Mouse (Mus musculus) liver, embryonic 12.5 days (tissue): ENCODE measurements around the gene Kif3b. TPM values are rescaled to one million over a fixed set of nuclear protein-coding genes. Genes with fewer than 3 reads are reported as not detected.
A peak's percentile ranks its signal among the peaks of the same experiment; 100 is the strongest.

Source experiments
- ATAC-seq: fragments of 200-750 bp; cut with Nextera tagmentation; 2 replicates; pipeline ENCODE4 v1.8.0; 2017; ENCODE audit warnings: moderate number of reproducible peaks, mild to moderate bottlenecking, moderate library complexity
- H3K27ac ChIP-seq: fragments of 300-500 bp; sonication (generic); 2 replicates; pipeline ENCODE4 v1.5.1; 2016; ENCODE audit warnings: mild to moderate bottlenecking
- H3K27me3 ChIP-seq: fragments of 300-500 bp; sonication (generic); replicated peaks from 2 replicates; pipeline ENCODE4 v1.6.1; 2016; ENCODE audit warnings: mild to moderate bottlenecking, moderate library complexity
- H3K36me3 ChIP-seq: fragments of 300-500 bp; sonication (generic); 2 replicates; pipeline ENCODE4 v1.6.1; 2016; ENCODE audit warnings: mild to moderate bottlenecking, moderate library complexity
- H3K4me1 ChIP-seq: fragments of 300-500 bp; sonication (generic); 2 replicates; pipeline ENCODE4 v1.6.1; 2016
- H3K4me2 ChIP-seq: fragments of 300-500 bp; sonication (generic); 2 replicates; pipeline ENCODE4 v1.6.1; 2016; ENCODE audit warnings: mild to moderate bottlenecking, moderate library complexity
- H3K4me3 ChIP-seq: fragments of 300-500 bp; sonication (generic); 2 replicates; pipeline ENCODE4 v1.5.1; 2016; ENCODE audit warnings: mild to moderate bottlenecking, moderate library complexity
- H3K9ac ChIP-seq: fragments of 300-500 bp; sonication (generic); 2 replicates; pipeline ENCODE4 v1.6.1; 2016; ENCODE audit warnings: mild to moderate bottlenecking, moderate library complexity
- H3K9me3 ChIP-seq: fragments of 300-500 bp; sonication (generic); replicated peaks from 2 replicates; pipeline ENCODE4 v1.6.1; 2016; ENCODE audit warnings: mild to moderate bottlenecking, moderate library complexity
- WGBS: fragments of 180-500 bp; shearing (Covaris S2); methylation state at CpG from one replicate; pipeline ENCODE4 v1.1.7; 2016; ENCODE audit not compliant: insufficient replicate concordance; 5-methylcytosine and 5-hydroxymethylcytosine counted together
- polyA plus RNA-seq: library from polyadenylated mRNA; unstranded; fragments of >200 nt; fragmentation: Nextera tagmentation; extraction: Ambion mirVana; gene quantifications from 2 replicates; pipeline ENCODE4 v1.2.1, GENCODE M21; 2016

Gene Kif3b
- polyA plus RNA-seq, 1 experiment from 2014 or later = 2.9 TPM

DNA sequence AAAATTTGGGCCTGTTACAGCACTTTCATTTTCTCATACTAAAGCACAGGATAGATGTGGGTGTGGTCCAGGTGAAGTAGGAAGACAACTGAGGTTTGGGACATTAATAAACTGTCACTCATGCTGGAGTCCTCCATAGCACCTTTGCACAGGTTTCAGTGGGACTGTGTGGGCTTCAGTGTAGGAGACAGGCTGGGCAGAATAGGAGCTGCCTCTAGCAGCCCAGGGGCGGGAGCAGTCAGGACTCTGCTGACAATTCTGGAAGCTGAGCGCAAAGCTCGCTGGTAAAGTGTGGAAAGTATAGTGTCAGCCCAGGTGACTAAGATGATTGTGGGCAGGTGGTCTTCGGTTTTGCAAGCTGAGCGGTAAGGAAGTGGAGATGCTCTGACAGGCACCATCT, 9.9 kb downstream of the Kif3b start:
- H3K27me3 ChIP-seq = no peaks in the 10 kb centered on the region
- ATAC-seq = no peak
- H3K4me3 ChIP-seq = no peak overlapping the region
- peaks cover 23% of the 10 kb centered on the region for H3K4me1 ChIP-seq
- no peak overlapping the region for H3K4me2 ChIP-seq
- H3K36me3 ChIP-seq = 0 out of 2 replicates have a peak, but pooled peaks cover under 1% of the 10 kb centered on the region
- WGBS = 86% methylated on average over 5 of the region's 5 CpGs
- no peak overlapping the region for H3K27ac ChIP-seq
- H3K9ac ChIP-seq = no peak overlapping the region
- no peaks in the 10 kb centered on the region for H3K9me3 ChIP-seq

GRCm38 (mm10) chr2:153305240-153305639, 14.0 kb downstream of the Kif3b start:
- peaks cover 11% of the 10 kb centered on the region; the same call in 1 of the 2 replicates for H3K4me1 ChIP-seq
- no peaks in the 10 kb centered on the region for H3K27me3 ChIP-seq
- no peak for ATAC-seq
- no peaks in the 10 kb centered on the region for H3K36me3 ChIP-seq
- 72% methylated on average over 6 of the region's 6 CpGs for WGBS
- H3K4me3 ChIP-seq = no peak overlapping the region
- H3K9me3 ChIP-seq = no peaks in the 10 kb centered on the region
- no peak overlapping the region for H3K27ac ChIP-seq
- H3K4me2 ChIP-seq = no peak overlapping the region
- no peak overlapping the region for H3K9ac ChIP-seq

- H3K4me3 ChIP-seq = no peak overlapping the region
- H3K9me3 ChIP-seq = no peaks in the 10 kb centered on the region
- no peak overlapping the region for H3K9ac ChIP-seq
- no peak overlapping the region for H3K4me2 ChIP-seq
- 75% methylated on average over 7 of the region's 7 CpGs for WGBS
- no peak overlapping the region for H3K27ac ChIP-seq
- no peaks in the 10 kb centered on the region for H3K36me3 ChIP-seq
- H3K27me3 ChIP-seq = no peaks in the 10 kb centered on the region
- no peak for ATAC-seq
- peaks cover 11% of the 10 kb centered on the region; the same call in 1 of the 2 replicates for H3K4me1 ChIP-seq
Measured at GRCm38 (mm10) chr2:153308586-153308985, 17.4 kb downstream of the Kif3b start.

DNA sequence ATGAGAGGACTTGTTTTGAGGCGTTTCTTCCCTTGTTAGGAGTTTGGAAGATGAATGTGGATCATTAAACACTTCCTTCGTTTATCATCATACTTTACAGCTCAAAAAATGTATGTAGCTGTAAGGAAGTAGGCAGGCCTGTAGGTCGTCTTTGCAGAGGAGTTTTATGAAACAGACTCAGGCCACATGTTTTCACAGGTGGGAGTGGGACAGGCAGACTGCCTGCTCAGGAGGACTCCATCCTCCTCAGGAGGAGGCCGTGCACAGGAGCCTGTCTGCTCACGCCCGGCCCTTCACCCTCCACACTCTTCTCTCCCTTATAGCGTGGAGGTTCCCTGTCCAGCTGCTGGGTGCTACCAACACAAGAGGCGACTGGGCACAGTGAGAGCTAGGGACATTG, 17.9 kb downstream of the Kif3b start:
- Histone ChIP-seq H3K9ac (no peak overlapping the region), H3K36me3 (no peaks in the 10 kb centered on the region), H3K27me3 (no peaks in the 10 kb centered on the region), H3K4me1 (peaks cover 11% of the 10 kb centered on the region; the same call in 1 of the 2 replicates), H3K9me3 (no peaks in the 10 kb centered on the region), H3K27ac (no peak overlapping the region), H3K4me2 (no peak overlapping the region), H3K4me3 (no peak overlapping the region)
- 67% methylated on average over 8 of the region's 8 CpGs for WGBS
- no peak for ATAC-seq

- Histone ChIP-seq H3K9ac (no peak overlapping the region), H3K36me3 (no peaks in the 10 kb centered on the region), H3K27me3 (no peaks in the 10 kb centered on the region), H3K4me2 (no peak overlapping the region), H3K9me3 (no peaks in the 10 kb centered on the region), H3K4me3 (no peak overlapping the region), H3K4me1 (peaks cover 10% of the 10 kb centered on the region; the same call in 1 of the 2 replicates), H3K27ac (no peak overlapping the region)
- 73% methylated on average over 6 of the region's 6 CpGs for WGBS
- ATAC-seq = no peak
Measured at GRCm38 (mm10) chr2:153310228-153310627, 19.0 kb downstream of the Kif3b start.

DNA sequence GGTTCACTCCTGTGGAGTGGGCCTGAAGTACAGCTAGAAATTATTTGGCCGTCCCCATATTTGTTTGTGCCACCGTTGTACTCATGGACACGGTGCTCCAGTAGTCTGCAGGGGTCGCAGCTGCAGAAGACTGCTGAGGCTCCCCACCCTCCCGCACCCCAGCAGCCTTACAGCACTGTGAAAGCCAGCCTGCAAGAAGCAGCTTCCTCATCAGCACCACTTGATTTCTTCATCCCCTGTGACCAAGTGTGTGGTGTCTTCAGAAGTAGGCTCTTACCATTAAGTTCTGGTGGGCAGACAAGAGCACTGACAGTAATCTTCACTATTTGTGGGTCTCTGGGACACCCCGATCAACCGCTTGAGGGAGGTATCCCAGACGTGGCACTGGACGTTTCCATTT, 21.7 kb downstream of the Kif3b start:
- Histone ChIP-seq H3K27ac (no peak overlapping the region), H3K4me2 (no peak overlapping the region), H3K4me3 (no peak overlapping the region), H3K36me3 (peaks cover 17% of the 10 kb centered on the region; the same call in 1 of the 2 replicates), H3K9me3 (no peaks in the 10 kb centered on the region), H3K9ac (no peak overlapping the region), H3K4me1 (peaks cover 2% of the 10 kb centered on the region; the same call in 1 of the 2 replicates), H3K27me3 (no peaks in the 10 kb centered on the region)
- WGBS = 79% methylated on average over 9 of the region's 9 CpGs
- ATAC-seq = no peak

GRCm38 (mm10) chr2:153318408-153318807, 27.2 kb downstream of the Kif3b start:
- Histone ChIP-seq H3K9ac (no peak overlapping the region), H3K27me3 (no peaks in the 10 kb centered on the region), H3K27ac (no peak overlapping the region), H3K4me3 (no peak overlapping the region), H3K4me2 (no peak overlapping the region), H3K9me3 (no peaks in the 10 kb centered on the region), H3K36me3 (peaks cover 51% of the 10 kb centered on the region), H3K4me1 (no peaks in the 10 kb centered on the region)
- whole genome bisulfite sequencing = 79% methylated on average over 4 of the region's 4 CpGs
- no peak for ATAC-seq

- Histone ChIP-seq H3K27ac (peak overlapping the region; percentile 41; the same call in 1 of the 2 replicates), H3K4me2 (no peak overlapping the region), H3K4me1 (no peaks in the 10 kb centered on the region), H3K9me3 (no peaks in the 10 kb centered on the region), H3K4me3 (no peak overlapping the region), H3K27me3 (no peaks in the 10 kb centered on the region), H3K36me3 (peaks cover 58% of the 10 kb centered on the region), H3K9ac (no peak overlapping the region)
- WGBS = 56% methylated on average over 8 of the region's 8 CpGs
- no peak for ATAC-seq
Measured at GRCm38 (mm10) chr2:153319036-153319643, 27.9 kb downstream of the Kif3b start.

DNA sequence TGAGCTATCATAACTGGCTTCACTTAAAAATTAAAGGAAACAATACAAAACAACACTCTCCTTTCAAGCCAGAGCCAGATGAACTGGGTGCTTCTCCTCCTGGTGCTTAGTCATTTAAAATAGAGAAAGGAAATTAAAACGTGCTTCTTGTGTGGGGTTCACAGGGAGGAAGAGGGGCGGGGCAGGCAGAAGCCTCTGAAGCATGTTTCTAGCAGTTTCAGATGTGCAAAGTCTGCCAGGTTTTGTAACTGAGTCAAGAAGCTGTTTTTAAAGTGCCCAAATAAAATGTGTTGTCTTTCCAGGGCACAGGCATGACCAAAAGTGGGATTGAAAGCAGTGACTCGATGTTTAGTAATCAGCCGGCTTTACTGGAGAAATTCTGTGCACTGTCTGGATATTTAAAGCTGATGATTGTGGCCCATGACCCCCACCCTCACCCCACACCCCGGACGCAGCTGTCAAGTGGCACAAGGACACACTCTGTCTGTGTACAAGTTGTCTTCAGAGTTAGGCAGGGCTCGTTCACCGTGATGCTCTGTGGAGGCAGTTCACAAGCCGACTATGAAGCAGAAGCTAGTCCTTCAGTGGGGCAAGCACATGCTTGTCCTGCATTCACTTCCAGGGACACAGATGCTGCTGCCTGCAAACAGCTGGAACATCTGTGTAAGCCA, 34.6 kb downstream of the Kif3b start:
- no peaks in the 10 kb centered on the region for H3K27me3 ChIP-seq
- no peaks in the 10 kb centered on the region for H3K9me3 ChIP-seq
- no peak overlapping the region for H3K4me2 ChIP-seq
- ATAC-seq = no peak
- H3K36me3 ChIP-seq = peaks cover 64% of the 10 kb centered on the region
- H3K4me1 ChIP-seq = no peaks in the 10 kb centered on the region
- H3K27ac ChIP-seq = no peak overlapping the region
- WGBS = 74% methylated on average over 9 of the region's 9 CpGs
- H3K4me3 ChIP-seq = no peak overlapping the region
- no peak overlapping the region for H3K9ac ChIP-seq

DNA sequence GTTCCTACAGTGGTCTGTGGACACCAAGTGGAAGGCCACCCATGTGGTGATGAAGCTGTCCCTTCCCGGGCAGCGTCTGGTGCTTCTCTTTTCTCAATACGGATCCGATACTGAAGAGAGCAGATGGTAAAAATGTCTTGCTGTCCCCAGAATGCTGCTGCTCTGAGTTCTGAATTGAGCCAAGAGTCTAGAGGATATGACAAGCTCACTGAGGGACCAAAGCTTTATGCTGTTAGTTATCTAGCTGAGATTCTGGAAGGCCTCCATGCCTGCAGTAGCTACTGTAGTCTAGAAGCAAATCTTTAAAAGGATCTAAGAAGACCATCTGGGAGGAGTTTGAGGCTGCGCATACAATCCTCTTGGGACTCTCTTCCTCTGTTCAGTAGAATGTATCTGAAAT, 41.1 kb downstream of the Kif3b start:
- WGBS = 93% methylated on average over 5 of the region's 5 CpGs
- no peak overlapping the region for H3K9ac ChIP-seq
- H3K27me3 ChIP-seq = no peaks in the 10 kb centered on the region
- H3K4me3 ChIP-seq = no peak overlapping the region
- H3K9me3 ChIP-seq = no peaks in the 10 kb centered on the region
- peaks cover 31% of the 10 kb centered on the region for H3K4me1 ChIP-seq
- H3K27ac ChIP-seq = no peak overlapping the region
- peaks cover 38% of the 10 kb centered on the region for H3K36me3 ChIP-seq
- no peak for ATAC-seq
- no peak overlapping the region for H3K4me2 ChIP-seq

- no peak for ATAC-seq
- WGBS = 80% methylated on average over 3 of the region's 3 CpGs
- Histone ChIP-seq H3K27ac (no peak overlapping the region), H3K9ac (no peak overlapping the region), H3K9me3 (no peaks in the 10 kb centered on the region), H3K4me3 (no peak overlapping the region), H3K4me1 (peaks cover 35% of the 10 kb centered on the region), H3K36me3 (peaks cover 38% of the 10 kb centered on the region), H3K27me3 (no peaks in the 10 kb centered on the region), H3K4me2 (no peak overlapping the region)
Measured at GRCm38 (mm10) chr2:153332981-153333380, 41.8 kb downstream of the Kif3b start.

- H3K4me3 ChIP-seq = no peak overlapping the region
- no peaks in the 10 kb centered on the region for H3K9me3 ChIP-seq
- no peak overlapping the region for H3K4me2 ChIP-seq
- ATAC-seq = peak; percentile 13
- H3K9ac ChIP-seq = no peak overlapping the region
- H3K27me3 ChIP-seq = no peaks in the 10 kb centered on the region
- peaks cover 35% of the 10 kb centered on the region for H3K36me3 ChIP-seq
- peak overlapping the region; percentile 46; the same call in 1 of the 2 replicates for H3K27ac ChIP-seq
- 81% methylated on average over 6 of the region's 6 CpGs for WGBS
- H3K4me1 ChIP-seq = peaks cover 35% of the 10 kb centered on the region
Measured at GRCm38 (mm10) chr2:153333822-153334232, 42.6 kb downstream of the Kif3b start.
